Mouse (Mus musculus) heart, adult 8-10 months (tissue): ENCODE results near the gene Tef. TPM values are rescaled to one million over a fixed set of nuclear protein-coding genes. Genes with fewer than 3 reads are reported as not detected.

ENCODE experiments used
- DNase-seq: peaks from one replicate; pipeline ENCODE4 v3.0.0; 2022; ENCODE audit warnings: low spot score
- total RNA-seq, 4 experiments: library from RNA; stranded (reverse); gene quantifications; 2 replicates each; pipeline ENCODE4 v1.2.4; 2022

Gene Tef
- total RNA-seq, 4 experiments from 2014 or later: 125 to 157 (median 155) TPM

DNA sequence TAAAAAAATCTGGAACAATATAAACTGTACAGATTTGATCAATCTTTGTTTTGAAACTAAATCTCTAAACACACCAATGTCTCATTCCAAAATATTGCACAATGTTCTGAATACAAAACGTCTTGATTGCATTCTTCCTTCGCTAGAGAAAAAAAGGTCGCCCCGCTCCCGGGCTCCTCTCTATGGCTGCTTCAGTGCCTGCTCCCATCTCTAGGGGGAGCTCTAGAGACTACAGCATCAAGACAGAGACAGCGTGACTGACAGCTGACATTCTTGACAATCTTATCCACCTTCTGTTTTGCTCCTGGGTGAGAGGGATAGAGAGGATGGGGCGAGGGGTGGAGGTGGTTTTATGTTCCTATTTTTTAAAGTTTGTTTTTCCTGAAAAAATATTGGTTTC is 46.1 kb downstream of the Tef start:
- DNase-seq: peak; percentile 66

DNA sequence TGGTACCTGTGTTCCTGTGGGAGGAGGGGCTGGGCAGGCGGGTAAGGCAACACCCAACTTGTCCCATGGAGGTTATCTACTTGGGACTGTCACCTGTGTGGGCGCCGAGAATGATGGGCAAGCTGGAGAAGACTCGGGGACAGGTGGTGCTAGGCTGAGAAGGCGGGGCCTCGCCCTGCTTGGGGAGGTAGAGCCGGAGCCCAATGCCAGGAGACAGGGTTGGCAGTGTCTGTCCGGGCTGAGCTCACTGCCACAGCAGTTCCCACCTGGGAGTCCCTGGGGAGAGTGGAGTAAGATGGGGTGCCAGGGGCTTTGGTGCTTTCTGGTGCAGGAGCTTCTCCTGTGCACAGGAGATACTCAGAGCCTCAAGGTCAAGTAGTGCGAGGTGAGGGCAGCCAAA is 46.9 kb downstream of the Tef start:
- no peak for DNase-seq

- no peak for DNase-seq
Measured at GRCm38 (mm10) chr15:81850718-81851117, 48.5 kb downstream of the Tef start.

GRCm38 (mm10) chr15:81851375-81851774 is 49.2 kb downstream of the Tef start:
- no peak for DNase-seq

- no peak for DNase-seq
Measured at GRCm38 (mm10) chr15:81852411-81853000, 50.3 kb downstream of the Tef start.

- no peak for DNase-seq
Measured at GRCm38 (mm10) chr15:81853081-81853480, 50.9 kb downstream of the Tef start.

DNA sequence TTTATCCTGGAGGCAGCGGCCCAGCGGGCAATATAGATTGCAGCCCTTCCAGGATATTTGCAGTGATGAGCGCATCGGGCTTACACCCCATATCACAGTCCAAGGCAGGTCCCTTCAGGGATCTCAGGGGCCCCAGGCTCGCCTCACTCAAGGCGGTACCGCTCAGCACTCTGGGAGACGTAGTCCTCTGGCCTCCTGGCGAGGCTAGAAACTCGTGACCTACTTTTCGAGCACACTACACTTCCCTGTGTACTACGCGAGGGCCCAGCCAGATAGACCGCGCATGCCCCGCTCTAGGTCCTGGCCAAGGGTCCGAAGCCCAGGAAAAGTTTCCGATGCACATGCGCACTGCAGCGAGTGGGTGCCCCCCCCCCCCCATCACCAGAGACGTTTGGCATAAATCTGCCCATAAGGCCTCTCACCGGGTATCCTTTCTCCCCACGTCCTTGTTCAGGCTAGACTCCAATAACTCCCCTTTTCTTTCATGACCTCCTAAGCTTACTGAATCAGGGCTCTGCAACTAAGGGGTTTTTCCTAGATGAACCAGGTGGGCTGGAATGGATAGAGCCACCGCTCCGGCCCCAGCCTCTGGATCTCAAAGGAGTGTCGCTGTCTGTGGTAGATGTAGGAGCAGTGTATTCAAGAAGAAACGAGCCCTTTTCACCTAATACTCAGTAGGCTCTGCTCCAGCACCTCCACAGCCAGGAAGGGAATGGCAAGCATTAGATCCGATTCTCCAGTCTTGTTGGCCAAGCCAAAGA is 54.0 kb downstream of the Tef start:
- peak; percentile 88 for DNase-seq

GRCm38 (mm10) chr15:81856938-81857723 is 54.9 kb downstream of the Tef start:
- no peak for DNase-seq

DNA sequence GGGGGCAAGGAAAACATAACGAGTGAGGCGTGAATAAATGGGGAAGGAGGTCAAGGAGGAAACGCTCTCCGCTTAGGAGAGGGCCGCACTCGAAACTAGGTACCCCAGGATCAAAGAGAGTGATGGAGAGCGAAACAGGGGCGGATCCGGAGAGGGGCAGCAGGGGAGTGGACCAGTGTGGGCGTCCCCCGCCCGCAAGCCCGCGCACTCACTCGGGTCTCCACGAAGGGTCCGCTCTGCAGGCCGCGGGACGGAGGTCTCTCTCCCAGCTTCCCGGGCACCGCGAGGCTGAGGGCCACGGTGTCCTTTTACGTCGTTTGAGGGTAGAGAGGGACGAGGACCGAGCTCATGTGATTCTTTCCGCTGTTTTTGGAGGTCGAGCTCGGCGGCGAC is 55.5 kb downstream of the Tef start:
- peak; percentile 52 for DNase-seq

GRCm38 (mm10) chr15:81858138-81858516 is 55.9 kb downstream of the Tef start:
- DNase-seq: peak; percentile 96

DNA sequence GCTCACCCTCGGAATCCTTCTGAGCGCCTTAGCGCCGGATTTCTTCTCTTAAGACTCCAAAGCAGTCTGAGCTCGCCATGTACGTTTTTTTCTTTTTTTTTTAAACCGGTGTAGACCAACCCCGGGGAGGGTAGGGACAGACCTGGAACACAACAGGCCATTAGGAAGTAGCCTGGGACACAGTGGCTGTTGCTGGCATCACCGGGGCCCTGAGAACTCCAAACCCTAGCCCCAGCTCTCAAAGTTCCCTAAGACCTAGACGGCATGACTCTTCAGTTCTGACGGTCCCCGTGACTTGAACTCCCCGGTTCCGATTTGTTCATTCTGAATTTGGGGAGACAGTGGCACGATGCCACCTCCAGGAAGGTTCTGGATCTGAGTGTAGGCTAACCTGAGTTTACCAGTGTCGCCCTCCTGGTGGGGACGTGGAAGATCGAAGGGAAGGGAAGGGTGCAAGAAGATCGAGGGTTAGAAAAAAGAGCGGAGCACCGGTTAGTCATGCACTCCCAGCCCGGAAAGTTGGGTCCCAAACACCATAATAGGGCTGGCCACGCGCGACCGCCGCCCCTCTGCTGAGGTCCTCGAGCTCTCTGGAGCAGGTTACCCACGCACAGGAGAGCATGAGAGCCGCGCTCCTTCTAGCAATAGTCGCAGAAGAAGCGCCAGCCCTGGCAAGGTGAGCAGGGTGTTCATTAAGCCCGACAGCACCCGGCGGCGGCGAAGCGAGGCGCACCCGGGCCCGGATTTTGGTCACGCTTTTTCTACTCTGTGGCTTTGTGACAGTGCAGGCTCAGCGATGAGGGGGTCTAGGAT is 56.5 kb downstream of the Tef start, which contains the start of gene Tob2:
Gene Tob2 (minus strand): TSS at position 280 of the 813 bp plus-strand sequence.
- DNase-seq: peak; percentile 79

GRCm38 (mm10) chr15:81859330-81860255 is 57.4 kb downstream of the Tef start:
- DNase-seq: peak; percentile 96

GRCm38 (mm10) chr15:81860471-81861135 is 58.4 kb downstream of the Tef start:
- peak; percentile 53 for DNase-seq

- no peak for DNase-seq
Measured at GRCm38 (mm10) chr15:81864238-81864637, 62.0 kb downstream of the Tef start.

DNA sequence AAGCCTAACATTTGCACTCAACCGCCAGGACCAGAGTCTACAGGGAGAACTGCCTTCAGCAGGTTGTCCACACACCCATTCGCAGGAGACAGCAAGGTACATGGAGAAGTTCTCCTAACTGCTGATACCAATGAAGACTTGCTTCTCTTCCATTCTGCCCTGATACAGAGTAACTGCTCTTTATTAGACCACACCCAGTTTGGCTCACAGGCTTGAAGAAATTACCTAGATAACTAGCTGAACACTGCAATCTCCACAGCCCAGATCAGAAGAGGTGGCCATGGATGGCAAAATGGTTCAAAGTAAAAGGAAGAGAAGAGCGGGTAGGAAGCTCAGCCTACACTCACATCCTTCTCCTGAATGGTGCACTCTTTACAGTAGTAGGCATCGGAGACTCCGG is 67.8 kb downstream of the Tef start:
- no peak for DNase-seq

GRCm38 (mm10) chr15:81871604-81872261 is 69.5 kb downstream of the Tef start, which contains the start of gene Phf5a:
Gene Phf5a (minus strand): TSS chr15:81871911.
- DNase-seq: peak; percentile 88

- DNase-seq: peak; percentile 100
Measured at GRCm38 (mm10) chr15:81872262-81873136, 70.3 kb downstream of the Tef start, which contains the start of gene Aco2. Gene Aco2 (plus strand): TSS chr15:81872309.
